1 mouse cellular context compared by ENCODE assay signal in genomic region chr4:33812338-33812737, GRCm38 (mm10).
TF ChIP-seq lines count a peak whose summit lies in the region.

No protein-coding gene starts in this region.

TF ChIP-seq in MEL, 35 proteins besides CTCF, POLR2A, EP300 and RAD21 (continued from another document):
- TF ChIP-seq NRF1 (IDR thresholded peaks at IDR 0.05; ENCODE audit: insufficient read depth, low read depth, low read length, poor library complexity, severe bottlenecking) = no peak
TF ChIP-seq in MEL: peak in this region for 11.
